ENCODE assay signal across 8 mouse cellular contexts in genomic region chr6:6881638-6882190, GRCm38 (mm10). TPM values are rescaled to one million over a fixed set of nuclear protein-coding genes. Genes with fewer than 3 reads are reported as not detected.
DNase-seq lines count a peak whose midpoint lies in the region; ATAC-seq lines count a peak whose summit lies in the region.

Gene Dlx5, minus strand, starts transcription at chr6:6882085.

- H3K27me3 ChIP-seq in heart, embryonic 15.5 days: peaks cover 85% of the 10 kb centered on the region
- H3K27me3 ChIP-seq in limb, embryonic 10.5 days (ENCODE audit: low read depth, poor library complexity, severe bottlenecking): peaks cover 80% of the 10 kb centered on the region
- H3K27me3 ChIP-seq in neural tube, embryonic 12.5 days (replicated peaks): peaks cover 70% of the 10 kb centered on the region

- no peaks in the 10 kb centered on the region for H3K9me3 ChIP-seq in heart, embryonic 15.5 days (replicated peaks)
- no peaks in the 10 kb centered on the region for H3K9me3 ChIP-seq in limb, embryonic 10.5 days (replicated peaks)
- H3K9me3 ChIP-seq in neural tube, embryonic 12.5 days: no peaks in the 10 kb centered on the region

- WGBS in heart, embryonic 15.5 days: under 1% methylated on average over 37 of the region's 42 CpGs
- WGBS in limb, embryonic 10.5 days: under 1% methylated on average over 39 of the region's 42 CpGs
- under 1% methylated on average over 42 of the region's 42 CpGs for WGBS in neural tube, embryonic 12.5 days

- H3K4me2 ChIP-seq in heart, embryonic 15.5 days: peak within 1 kb of the TSS; percentile 93
- peak within 1 kb of the TSS; percentile 79 for H3K4me2 ChIP-seq in neural tube, embryonic 12.5 days (replicated peaks)

- H3K36me3 ChIP-seq in heart, embryonic 15.5 days: no peaks in the 10 kb centered on the region
- H3K36me3 ChIP-seq in limb, embryonic 10.5 days: no peaks in the 10 kb centered on the region
- H3K36me3 ChIP-seq in neural tube, embryonic 12.5 days: no peaks in the 10 kb centered on the region

- peak within 1 kb of the TSS; percentile 60 for H3K4me3 ChIP-seq in heart, embryonic 15.5 days
- H3K4me3 ChIP-seq in limb, embryonic 10.5 days: peak within 1 kb of the TSS; percentile 61
- peak within 1 kb of the TSS; percentile 39 for H3K4me3 ChIP-seq in neural tube, embryonic 12.5 days

- 0 out of 2 replicates have a peak, but pooled peaks have one; percentile 48 for ATAC-seq in heart, embryonic 15.5 days (replicated peaks; ENCODE audit: insufficient number of reproducible peaks, insufficient read depth, low FRiP score, low read depth)
- ATAC-seq in neural tube, embryonic 12.5 days (ENCODE audit: low FRiP score, low read depth): peak; percentile 49

- peaks cover 35% of the 10 kb centered on the region for H3K4me1 ChIP-seq in heart, embryonic 15.5 days (replicated peaks)
- H3K4me1 ChIP-seq in limb, embryonic 10.5 days: peaks cover 43% of the 10 kb centered on the region
- peaks cover 16% of the 10 kb centered on the region for H3K4me1 ChIP-seq in neural tube, embryonic 12.5 days

- no peak within 1 kb of the TSS for H3K27ac ChIP-seq in heart, embryonic 15.5 days
- H3K27ac ChIP-seq in limb, embryonic 10.5 days: peak within 1 kb of the TSS; percentile 80
- no peak within 1 kb of the TSS for H3K27ac ChIP-seq in neural tube, embryonic 12.5 days

- DNase-seq in layer of hippocampus, adult 18-20 months (ENCODE audit: low spot score in 2 of 2): peak; percentile 41 to 53
- DNase-seq in layer of hippocampus, postnatal 36 days: no peak
- DNase-seq in embryo, embryonic 10.5 days (ENCODE audit: low spot score): peak; percentile 72
- peak; percentile 81 for DNase-seq in limb, embryonic 10.5 days (ENCODE audit: low spot score)
- DNase-seq in gastrocnemius, adult 8-10 months (ENCODE audit: low spot score in 2 of 2): no peak
- DNase-seq in cerebellum, postnatal 36 days: no peak

- H3K9ac ChIP-seq in heart, embryonic 15.5 days: peak within 1 kb of the TSS; percentile 35
- H3K9ac ChIP-seq in neural tube, embryonic 12.5 days: peak within 1 kb of the TSS; percentile 47; the same call in 1 of the 2 replicates

RNA-seq across cellular contexts. Expression of gene Dlx5, which starts in this region (rescaled TPM):
- 1 to 10 TPM; 6.1 TPM for total RNA-seq in layer of hippocampus, adult 18-20 months (2021)
- total RNA-seq in layer of hippocampus, postnatal 36 days (2021): 1 to 10 TPM; 4.7 to 5.8 TPM
- polyA plus RNA-seq in heart, embryonic 15.5 days (2015; fragmentation: Nextera tagmentation; extraction: Ambion mirVana): 1.0 and 1.3 TPM in 2 replicates
- 9.3 and 10.8 TPM in 2 replicates for polyA plus RNA-seq in limb, embryonic 10.5 days (2016; fragmentation: Nextera tagmentation; extraction: Ambion mirVana)
- polyA plus RNA-seq in neural tube, embryonic 12.5 days (2016; fragmentation: Nextera tagmentation; extraction: Ambion mirVana): 0.72 and 1.3 TPM in 2 replicates
- not detected for total RNA-seq in gastrocnemius, adult 8-10 months (2022)

Comparison
In these comparisons a context has a peak if more than half of its experiments do, and no peak if none do; other contexts are left out.
1. RNA of gene Dlx5 (total RNA-seq): 6.1 TPM in layer of hippocampus, adult 18-20 months and 4.7 to 5.8 TPM in layer of hippocampus, postnatal 36 days; not detected in gastrocnemius, adult 8-10 months; every median in the first group is over 4 times any median in the second.
2. DNase-seq: peak in layer of hippocampus, adult 18-20 months (2 of 2), embryo, embryonic 10.5 days (single experiment) and limb, embryonic 10.5 days (single experiment); none in layer of hippocampus, postnatal 36 days (0 of 2), gastrocnemius, adult 8-10 months (0 of 2) and cerebellum, postnatal 36 days (0 of 2).
3. Peak in every context shown above with its lines, with median percentiles within 50 percentile points of each other: H3K4me3 ChIP-seq.